ENCODE assay signal across 8 mouse cellular contexts in the genomic region with DNA sequence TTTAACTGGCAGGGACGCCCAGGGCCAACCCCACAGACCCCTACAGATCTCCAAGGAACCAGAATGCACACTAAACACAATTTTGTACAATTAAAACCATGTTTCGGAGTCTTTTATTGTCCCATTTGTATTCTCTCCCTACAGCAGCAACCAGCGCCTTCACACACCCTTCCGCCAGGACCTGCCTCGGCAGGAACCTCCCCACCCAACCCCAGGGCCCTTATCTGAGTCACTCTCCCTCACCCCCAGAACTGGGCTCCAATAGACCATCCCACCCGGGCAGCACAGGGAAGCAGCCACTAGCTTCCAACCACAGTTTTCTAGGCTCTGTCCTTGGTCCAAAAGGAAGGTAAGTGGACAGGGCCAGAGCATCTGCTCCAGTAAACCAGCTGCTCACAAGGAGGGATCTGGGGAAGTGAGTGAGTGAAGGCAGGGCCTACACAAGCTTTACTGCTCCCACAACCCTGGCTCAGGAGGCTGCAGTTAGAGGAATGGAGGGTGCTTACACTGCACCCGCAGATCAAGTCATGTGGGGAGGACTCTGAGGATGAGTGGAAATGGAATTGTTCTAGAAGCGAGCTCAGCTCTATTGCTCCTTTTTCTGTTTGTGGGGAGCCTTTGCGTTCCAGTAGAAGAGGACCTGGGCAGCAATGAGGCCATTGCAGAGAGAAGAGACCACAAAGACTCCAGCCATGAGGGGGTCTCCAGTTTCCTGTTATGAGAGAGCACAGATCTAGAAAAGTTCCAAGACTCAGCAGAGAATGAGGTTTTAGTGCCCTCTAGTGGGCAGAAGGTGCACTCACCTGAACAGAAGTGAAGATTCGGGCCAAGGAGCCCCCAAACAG. TPM values are rescaled to one million over a fixed set of nuclear protein-coding genes. Genes with fewer than 3 reads are reported as not detected.
DNase-seq lines count a peak whose midpoint lies in the region; ATAC-seq and TF ChIP-seq lines count a peak whose summit lies in the region.

No protein-coding gene starts in this region.

- H3K4me2 ChIP-seq in forebrain, embryonic 12.5 days, result no peak overlapping the region
- no peak overlapping the region for H3K4me2 ChIP-seq in kidney, postnatal 0 days (ENCODE audit: low read length)

- no peak for TF ChIP-seq POLR2A in cerebellum, adult 2 months (IDR thresholded peaks at IDR 0.05; ENCODE audit: borderline replicate concordance, insufficient read depth, low read length)

- H3K27me3 ChIP-seq in cerebellum, adult 2 months (ENCODE audit: control insufficient read depth, insufficient read depth, low read length), result no peaks in the 10 kb centered on the region
- H3K27me3 ChIP-seq in forebrain, embryonic 12.5 days, result no peaks in the 10 kb centered on the region
- no peaks in the 10 kb centered on the region for H3K27me3 ChIP-seq in kidney, postnatal 0 days (ENCODE audit: insufficient read depth, low read length)

- peak; percentile 74 for TF ChIP-seq CTCF in cerebellum, adult 2 months (IDR thresholded peaks at IDR 0.05; ENCODE audit: borderline replicate concordance, insufficient read depth, low read depth, low read length)
- peak; percentile 88 for TF ChIP-seq CTCF in kidney, postnatal 0 days (IDR thresholded peaks at IDR 0.05; ENCODE audit: low read depth)

- no peak overlapping the region for H3K27ac ChIP-seq in cerebellum, adult 2 months (ENCODE audit: insufficient read depth, low read length)
- H3K27ac ChIP-seq in forebrain, embryonic 12.5 days, result peak overlapping the region; percentile 36
- peak overlapping the region; percentile 8; the same call in 1 of the 2 replicates for H3K27ac ChIP-seq in kidney, postnatal 0 days

- H3K4me1 ChIP-seq in cerebellum, adult 2 months (ENCODE audit: control insufficient read depth, insufficient read depth, low read length), result 0 out of 2 replicates have a peak, but pooled peaks cover 5% of the 10 kb centered on the region
- peaks cover 27% of the 10 kb centered on the region for H3K4me1 ChIP-seq in forebrain, embryonic 12.5 days
- H3K4me1 ChIP-seq in kidney, postnatal 0 days (replicated peaks; ENCODE audit: insufficient read depth, low read length), result peaks cover 3% of the 10 kb centered on the region; the same call in 1 of the 2 replicates

- H3K9me3 ChIP-seq in forebrain, embryonic 12.5 days, result no peaks in the 10 kb centered on the region
- H3K9me3 ChIP-seq in kidney, postnatal 0 days (replicated peaks; ENCODE audit: low read length), result no peaks in the 10 kb centered on the region

- ATAC-seq in cerebellum, adult (ENCODE audit: insufficient number of reproducible peaks, low FRiP score, low TSS enrichment), result no peak
- no peak for ATAC-seq in forebrain, embryonic 12.5 days (ENCODE audit: low FRiP score)
- no peak for ATAC-seq in kidney, postnatal 0 days (replicated peaks; ENCODE audit: low FRiP score, low read depth)
- ATAC-seq in megakaryocyte progenitor cell, adult 5-6 weeks (replicated peaks; ENCODE audit: poor library complexity), result peak; percentile 45; the same call in 1 of the 2 replicates

- no peak overlapping the region for H3K4me3 ChIP-seq in cerebellum, adult 2 months (replicated peaks; ENCODE audit: insufficient read depth, low read depth, low read length)
- H3K4me3 ChIP-seq in forebrain, embryonic 12.5 days (replicated peaks), result 0 out of 2 replicates have a peak overlapping the region, but pooled peaks have one; percentile 2
- H3K4me3 ChIP-seq in kidney, postnatal 0 days (replicated peaks; ENCODE audit: low read depth, low read length), result no peak overlapping the region

- no peak overlapping the region for H3K9ac ChIP-seq in forebrain, embryonic 12.5 days
- H3K9ac ChIP-seq in kidney, postnatal 0 days (ENCODE audit: low read depth, low read length), result no peak overlapping the region

- peaks cover 62% of the 10 kb centered on the region for H3K36me3 ChIP-seq in forebrain, embryonic 12.5 days (replicated peaks)
- H3K36me3 ChIP-seq in kidney, postnatal 0 days (ENCODE audit: insufficient read depth, low read length), result peaks cover 37% of the 10 kb centered on the region

- 76% methylated on average over 10 of the region's 10 CpGs for WGBS in cerebellum, adult 2 months
- 82% methylated on average over 10 of the region's 10 CpGs for WGBS in forebrain, embryonic 12.5 days
- 79% methylated on average over 10 of the region's 10 CpGs for WGBS in kidney, postnatal 0 days

- peak; percentile 41 to 62 for DNase-seq in cerebellum, adult 2 months
- peak; percentile 68 for DNase-seq in urinary bladder, postnatal 14 days (ENCODE audit: low spot score)
- DNase-seq in urinary bladder, postnatal 10 days (ENCODE audit: low spot score), result no peak
- DNase-seq in kidney, postnatal 0 days (ENCODE audit: low spot score), result peak; percentile 83
- peak; percentile 70 for DNase-seq in thymus, postnatal 25 days

RNA-seq across cellular contexts. Expression of a gene that starts 1.7 kb away (rescaled TPM):
- polyA plus RNA-seq in cerebellum, adult 2 months (2012; rRNA removed), result not detected in 2 replicates
- polyA plus RNA-seq in forebrain, embryonic 12.5 days (2016; fragmentation: Nextera tagmentation; extraction: Ambion mirVana), result not detected in 2 replicates
- 0.28 and 0.32 TPM in 2 replicates for polyA plus RNA-seq in kidney, postnatal 0 days (2015; fragmentation: Nextera tagmentation; extraction: Ambion mirVana)
- not detected in 2 replicates for total RNA-seq in megakaryocyte progenitor cell, adult 5-6 weeks (2015)
- 0.95 TPM in 1 of 2 replicates, not detected in the other for total RNA-seq in megakaryocyte progenitor cell, adult 5-6 weeks (2017)

RNA-seq across cellular contexts. Expression of a gene that starts 5.6 kb away (rescaled TPM):
- polyA plus RNA-seq in cerebellum, adult 2 months (2012; rRNA removed), result 115 and 120 TPM in 2 replicates
- polyA plus RNA-seq in forebrain, embryonic 12.5 days (2016; fragmentation: Nextera tagmentation; extraction: Ambion mirVana), result 74.7 and 80.9 TPM in 2 replicates
- polyA plus RNA-seq in kidney, postnatal 0 days (2015; fragmentation: Nextera tagmentation; extraction: Ambion mirVana), result 82.6 and 85.7 TPM in 2 replicates
- 28.6 and 37.5 TPM in 2 replicates for total RNA-seq in megakaryocyte progenitor cell, adult 5-6 weeks (2015)
- total RNA-seq in megakaryocyte progenitor cell, adult 5-6 weeks (2017), result 55.0 and 55.5 TPM in 2 replicates

RNA-seq across cellular contexts. Expression of a gene that starts 9.1 kb away (rescaled TPM):
- 3.7 and 4.5 TPM in 2 replicates for polyA plus RNA-seq in cerebellum, adult 2 months (2012; rRNA removed)
- 5.5 TPM in 2 replicates for polyA plus RNA-seq in forebrain, embryonic 12.5 days (2016; fragmentation: Nextera tagmentation; extraction: Ambion mirVana)
- polyA plus RNA-seq in kidney, postnatal 0 days (2015; fragmentation: Nextera tagmentation; extraction: Ambion mirVana), result 10.4 and 12.8 TPM in 2 replicates
- total RNA-seq in megakaryocyte progenitor cell, adult 5-6 weeks (2015), result 33.1 and 39.3 TPM in 2 replicates
- 15.5 and 25.0 TPM in 2 replicates for total RNA-seq in megakaryocyte progenitor cell, adult 5-6 weeks (2017)

RNA-seq across cellular contexts. Expression of a gene that starts 15.4 kb away (rescaled TPM):
- 316 and 321 TPM in 2 replicates for polyA plus RNA-seq in cerebellum, adult 2 months (2012; rRNA removed)
- 694 and 751 TPM in 2 replicates for polyA plus RNA-seq in forebrain, embryonic 12.5 days (2016; fragmentation: Nextera tagmentation; extraction: Ambion mirVana)
- 468 and 493 TPM in 2 replicates for polyA plus RNA-seq in kidney, postnatal 0 days (2015; fragmentation: Nextera tagmentation; extraction: Ambion mirVana)
- total RNA-seq in megakaryocyte progenitor cell, adult 5-6 weeks (2015), result 1,029 and 1,055 TPM in 2 replicates
- 1,055 and 1,141 TPM in 2 replicates for total RNA-seq in megakaryocyte progenitor cell, adult 5-6 weeks (2017)

RNA-seq across cellular contexts. Expression of a gene that starts 24.0 kb away (rescaled TPM):
- 176 and 183 TPM in 2 replicates for polyA plus RNA-seq in cerebellum, adult 2 months (2012; rRNA removed)
- polyA plus RNA-seq in forebrain, embryonic 12.5 days (2016; fragmentation: Nextera tagmentation; extraction: Ambion mirVana), result 46.0 and 48.9 TPM in 2 replicates
- polyA plus RNA-seq in kidney, postnatal 0 days (2015; fragmentation: Nextera tagmentation; extraction: Ambion mirVana), result 17.4 and 18.4 TPM in 2 replicates
- 27.3 and 43.5 TPM in 2 replicates for total RNA-seq in megakaryocyte progenitor cell, adult 5-6 weeks (2015)
- total RNA-seq in megakaryocyte progenitor cell, adult 5-6 weeks (2017), result 35.5 and 41.5 TPM in 2 replicates
